Mouse (Mus musculus) midbrain, embryonic 16.5 days (tissue): ENCODE measurements around the gene Alkbh4. TPM values are rescaled to one million over a fixed set of nuclear protein-coding genes. Genes with fewer than 3 reads are reported as not detected.
A peak's percentile ranks its signal among the peaks of the same experiment; 100 is the strongest.

Source experiments
- ATAC-seq: fragments of 200-750 bp; cut with Nextera tagmentation; 2 replicates; pipeline ENCODE4 v1.8.0; 2017; ENCODE audit warnings: moderate TSS enrichment
- H3K27ac ChIP-seq: fragments of 300-500 bp; sonication (generic); 2 replicates; pipeline ENCODE4 v1.5.1; 2014; ENCODE audit warnings: mild to moderate bottlenecking, low read length, mixed read lengths
- H3K27me3 ChIP-seq: fragments of 300-500 bp; sonication (generic); 2 replicates; pipeline ENCODE4 v1.6.1; 2014; ENCODE audit warnings: low read depth, low read length, mixed read lengths; ENCODE audit not compliant: control insufficient read depth, insufficient read depth
- H3K36me3 ChIP-seq: fragments of 300-500 bp; sonication (generic); 2 replicates; pipeline ENCODE4 v1.6.1; 2014; ENCODE audit warnings: mild to moderate bottlenecking, low read length, moderate library complexity, mixed read lengths; ENCODE audit not compliant: control insufficient read depth, insufficient read depth
- H3K4me1 ChIP-seq: fragments of 300-500 bp; sonication (generic); 2 replicates; pipeline ENCODE4 v1.6.1; 2014; ENCODE audit warnings: mild to moderate bottlenecking, low read length, mixed read lengths; ENCODE audit not compliant: control insufficient read depth, insufficient read depth
- H3K4me2 ChIP-seq: fragments of 300-500 bp; sonication (generic); 2 replicates; pipeline ENCODE4 v1.6.1; 2014; ENCODE audit warnings: mild to moderate bottlenecking, low read length, mixed read lengths
- H3K4me3 ChIP-seq: fragments of 300-500 bp; sonication (generic); 2 replicates; pipeline ENCODE4 v1.5.1; 2014; ENCODE audit warnings: low read depth, mild to moderate bottlenecking, low read length, moderate library complexity, mixed read lengths
- H3K9ac ChIP-seq: fragments of 300-500 bp; sonication (generic); 2 replicates; pipeline ENCODE4 v1.6.1; 2014; ENCODE audit warnings: low read depth, low read length, mixed read lengths
- H3K9me3 ChIP-seq: fragments of 300-500 bp; sonication (generic); replicated peaks from 2 replicates; pipeline ENCODE4 v1.6.1; 2014; ENCODE audit warnings: mild to moderate bottlenecking, low read length, mixed read lengths; ENCODE audit not compliant: control insufficient read depth, poor library complexity, severe bottlenecking
- WGBS: fragments of 180-500 bp; shearing (Covaris S2); extraction: QIAGEN DNeasy Blood & Tissue Kit; methylation state at CpG from one replicate; pipeline ENCODE4 v1.1.7; 2014; 5-methylcytosine and 5-hydroxymethylcytosine counted together
- polyA plus RNA-seq: library from polyadenylated mRNA; unstranded; fragments of >200 nt; fragmentation: Nextera tagmentation; extraction: Ambion mirVana; gene quantifications from 2 replicates; pipeline ENCODE4 v1.2.1, GENCODE M21; 2015

Alkbh4 gene
- polyA plus RNA-seq, result 20.4 and 20.5 TPM in 2 replicates

GRCm38 (mm10) chr5:136135571-136136291 lies at the start of gene Alkbh4, which contains the start of gene Lrwd1:
Gene Alkbh4 (plus strand): TSS chr5:136136146.
Gene Lrwd1 (minus strand): TSS chr5:136136074.
- peak within 1 kb of the TSS; percentile 67 for H3K9ac ChIP-seq
- peak within 1 kb of the TSS; percentile 23; the same call in 1 of the 2 replicates for H3K27ac ChIP-seq
- WGBS, result under 1% methylated on average over 60 of the region's 60 CpGs
- H3K9me3 ChIP-seq, result no peaks in the 10 kb centered on the region
- H3K27me3 ChIP-seq, result no peaks in the 10 kb centered on the region
- peaks cover 23% of the 10 kb centered on the region for H3K4me1 ChIP-seq
- H3K36me3 ChIP-seq, result peaks cover 16% of the 10 kb centered on the region
- H3K4me3 ChIP-seq, result peak within 1 kb of the TSS; percentile 80
- peak within 1 kb of the TSS; percentile 71 for H3K4me2 ChIP-seq
- peak; percentile 93 for ATAC-seq

- no peaks in the 10 kb centered on the region for H3K36me3 ChIP-seq
- no peak overlapping the region for H3K4me2 ChIP-seq
- no peak overlapping the region for H3K27ac ChIP-seq
- no peak overlapping the region for H3K9ac ChIP-seq
- WGBS, result 95% methylated on average over 8 of the region's 8 CpGs
- no peak for ATAC-seq
- no peaks in the 10 kb centered on the region for H3K9me3 ChIP-seq
- H3K4me3 ChIP-seq, result no peak overlapping the region
- H3K27me3 ChIP-seq, result no peaks in the 10 kb centered on the region
- peaks cover 20% of the 10 kb centered on the region for H3K4me1 ChIP-seq
These were observed 49.7 kb upstream of the Alkbh4 start for GRCm38 (mm10) chr5:136086290-136086689.

DNA sequence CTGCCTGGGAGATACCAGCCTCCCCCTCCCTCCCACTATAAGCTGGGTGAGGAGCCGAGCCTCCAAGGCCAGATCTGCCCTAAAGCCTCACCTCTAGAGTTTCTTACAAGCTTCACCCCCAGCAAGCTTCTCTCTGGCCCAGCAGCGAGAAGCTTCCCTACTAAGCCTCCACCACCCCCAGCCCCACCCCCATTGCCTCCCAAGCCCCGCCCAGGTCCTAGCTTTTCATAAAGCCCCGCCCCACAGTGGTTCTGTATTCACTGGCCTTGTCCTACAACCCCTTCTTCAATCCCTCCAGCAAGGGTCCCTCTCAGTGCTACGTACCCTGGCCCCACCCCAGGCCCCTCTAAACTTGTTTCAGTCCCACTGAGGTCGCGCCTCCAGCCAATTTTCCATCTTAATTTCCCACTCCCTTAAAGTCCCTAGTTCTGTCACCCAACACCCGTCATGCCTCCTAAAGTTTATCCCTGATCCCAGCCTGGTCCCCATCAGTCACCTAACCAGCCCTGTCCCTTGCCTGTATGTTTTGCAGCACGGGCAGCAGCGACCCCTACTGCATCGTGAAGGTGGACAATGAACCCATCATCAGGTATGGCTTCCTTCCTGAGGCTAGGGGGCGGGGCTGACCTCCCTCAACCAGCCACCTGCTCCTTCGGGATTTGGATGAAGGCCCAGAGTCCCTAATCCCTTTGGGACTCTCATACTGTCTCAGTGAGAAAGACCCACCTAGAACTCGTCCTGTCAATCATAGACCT lies 46.9 kb upstream of the Alkbh4 start:
- Histone ChIP-seq H3K27me3 (no peaks in the 10 kb centered on the region), H3K4me2 (no peak overlapping the region), H3K36me3 (peaks cover 4% of the 10 kb centered on the region; the same call in 1 of the 2 replicates), H3K9ac (no peak overlapping the region), H3K9me3 (no peaks in the 10 kb centered on the region), H3K4me3 (no peak overlapping the region), H3K27ac (no peak overlapping the region), H3K4me1 (peaks cover 16% of the 10 kb centered on the region)
- ATAC-seq, result no peak
- 16% methylated on average over 14 of the region's 14 CpGs for WGBS

DNA sequence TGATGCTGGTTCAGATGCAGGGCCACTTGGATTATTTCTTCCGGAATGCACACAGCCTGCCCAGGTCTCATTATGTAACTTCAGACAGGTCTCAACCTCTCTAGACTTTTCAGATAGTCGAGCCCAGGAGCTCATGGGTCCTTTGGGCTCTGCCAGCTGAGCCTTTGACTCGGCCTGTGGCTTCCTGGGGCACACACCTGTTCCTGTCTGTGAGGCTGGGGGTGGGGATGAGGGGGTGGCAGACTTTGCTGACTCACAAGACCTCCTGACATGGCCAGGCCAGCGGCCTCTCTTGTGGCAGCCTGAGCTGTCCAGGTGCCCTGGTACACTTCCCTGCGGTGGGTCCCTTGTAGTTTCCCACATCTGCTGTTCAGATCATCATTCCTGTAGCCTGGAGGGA lies 44.0 kb upstream of the Alkbh4 start:
- no peaks in the 10 kb centered on the region for H3K9me3 ChIP-seq
- H3K4me2 ChIP-seq, result no peak overlapping the region
- WGBS, result 70% methylated on average over 5 of the region's 5 CpGs

DNA sequence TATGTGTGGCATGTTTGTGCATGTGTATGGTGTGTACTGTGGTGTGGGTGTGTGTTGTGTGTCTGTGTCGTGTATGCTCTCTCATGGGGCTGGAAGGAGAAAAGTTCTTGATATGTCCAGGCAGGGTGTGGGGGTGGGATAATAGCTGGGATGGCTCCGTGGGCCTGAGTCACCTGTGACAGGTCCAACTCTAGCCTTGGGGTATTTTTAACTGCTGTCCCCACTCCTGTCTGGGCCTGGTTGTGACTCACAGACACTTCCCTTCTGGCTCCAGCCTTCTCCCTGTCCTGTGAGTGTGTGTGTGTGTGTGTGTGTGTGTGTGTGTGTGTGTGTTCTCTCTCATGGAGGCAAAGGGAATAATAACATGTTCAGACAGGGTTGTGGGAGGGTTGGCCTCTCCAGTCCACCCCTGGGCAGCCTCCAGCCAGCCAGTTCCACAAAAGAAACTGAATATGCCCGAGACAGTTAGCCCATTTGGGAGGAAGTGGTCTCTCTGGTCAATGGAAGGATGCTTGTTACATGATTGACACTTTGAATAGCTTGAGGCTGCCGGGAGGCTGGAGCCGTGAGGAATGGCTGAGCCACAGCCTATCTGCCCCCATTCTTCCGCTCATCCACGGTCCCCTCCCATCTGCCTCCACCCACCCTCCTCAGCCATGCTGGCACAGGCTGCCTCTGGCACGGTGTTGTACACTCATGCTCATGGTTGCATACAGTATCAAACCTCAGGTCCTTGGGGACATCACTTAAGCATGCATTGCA lies 41.5 kb upstream of the Alkbh4 start:
- Histone ChIP-seq H3K36me3 (peaks cover 4% of the 10 kb centered on the region; the same call in 1 of the 2 replicates), H3K4me2 (no peak overlapping the region), H3K27ac (no peak overlapping the region), H3K27me3 (no peaks in the 10 kb centered on the region), H3K4me3 (no peak overlapping the region), H3K9ac (no peak overlapping the region), H3K4me1 (no peaks in the 10 kb centered on the region), H3K9me3 (no peaks in the 10 kb centered on the region)
- no peak for ATAC-seq
- WGBS, result 48% methylated on average over 8 of the region's 8 CpGs

More for the DNA sequence above, 44.0 kb upstream of the Alkbh4 start:
- Histone ChIP-seq H3K27me3 (no peaks in the 10 kb centered on the region), H3K36me3 (peaks cover 4% of the 10 kb centered on the region; the same call in 1 of the 2 replicates), H3K27ac (no peak overlapping the region), H3K9ac (no peak overlapping the region), H3K4me1 (no peaks in the 10 kb centered on the region), H3K4me3 (no peak overlapping the region)
- ATAC-seq, result no peak

- Histone ChIP-seq H3K27ac (no peak overlapping the region), H3K9me3 (no peaks in the 10 kb centered on the region), H3K9ac (no peak overlapping the region), H3K36me3 (peaks cover 4% of the 10 kb centered on the region; the same call in 1 of the 2 replicates), H3K27me3 (no peaks in the 10 kb centered on the region), H3K4me2 (no peak overlapping the region), H3K4me3 (no peak overlapping the region), H3K4me1 (no peaks in the 10 kb centered on the region)
- WGBS, result 70% methylated on average over 7 of the region's 7 CpGs
- no peak for ATAC-seq
These were observed 40.9 kb upstream of the Alkbh4 start for GRCm38 (mm10) chr5:136095089-136095488.

- Histone ChIP-seq H3K4me3 (no peak overlapping the region), H3K9me3 (no peaks in the 10 kb centered on the region), H3K36me3 (no peaks in the 10 kb centered on the region), H3K27me3 (no peaks in the 10 kb centered on the region), H3K9ac (no peak overlapping the region), H3K27ac (no peak overlapping the region), H3K4me2 (no peak overlapping the region), H3K4me1 (0 out of 2 replicates have a peak, but pooled peaks cover 3% of the 10 kb centered on the region)
- WGBS, result 89% methylated on average over 10 of the region's 10 CpGs
- no peak for ATAC-seq
These were observed 37.4 kb upstream of the Alkbh4 start for GRCm38 (mm10) chr5:136098536-136098935.

DNA sequence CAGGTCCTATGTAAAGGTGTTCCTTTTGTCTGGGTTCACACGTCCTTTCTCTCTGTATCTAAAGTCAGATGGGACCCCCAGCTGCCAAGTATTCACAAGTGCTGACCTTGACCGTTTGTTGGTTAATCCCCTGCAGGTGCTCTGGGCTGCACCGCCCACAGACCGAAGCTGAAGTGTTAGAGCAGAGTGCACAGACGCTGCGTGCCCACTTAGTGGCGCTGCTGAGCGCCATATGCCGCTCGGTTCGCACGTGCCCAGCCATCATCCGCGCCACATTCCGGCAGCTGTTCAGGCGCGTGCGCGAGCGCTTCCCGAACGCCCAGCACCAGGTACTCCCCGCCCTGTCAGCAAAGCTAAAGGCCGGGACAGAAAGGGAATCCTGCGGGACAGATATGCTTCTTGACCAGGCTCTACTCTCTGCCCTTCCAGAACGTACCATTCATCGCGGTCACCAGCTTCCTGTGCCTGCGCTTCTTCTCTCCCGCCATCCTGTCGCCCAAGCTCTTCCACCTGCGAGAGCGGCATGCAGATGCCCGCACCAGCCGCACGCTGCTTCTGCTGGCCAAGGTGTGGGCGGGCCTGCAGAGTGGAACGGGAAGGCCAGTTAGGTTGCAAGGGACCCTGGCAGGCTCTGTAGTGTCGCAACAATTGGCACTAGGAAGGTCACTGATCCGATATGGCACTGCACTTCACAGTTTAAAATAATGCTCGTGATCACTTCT lies 33.7 kb upstream of the Alkbh4 start:
- 6% methylated on average over 41 of the region's 41 CpGs for WGBS
- no peaks in the 10 kb centered on the region for H3K9me3 ChIP-seq
- 0 out of 2 replicates have a peak, but pooled peaks cover 3% of the 10 kb centered on the region for H3K4me1 ChIP-seq
- peak overlapping the region; percentile 78 for H3K4me2 ChIP-seq
- H3K36me3 ChIP-seq, result peaks cover 3% of the 10 kb centered on the region; the same call in 1 of the 2 replicates
- peak; percentile 93 for ATAC-seq
- H3K27ac ChIP-seq, result peak overlapping the region; percentile 53
- H3K27me3 ChIP-seq, result no peaks in the 10 kb centered on the region
- H3K4me3 ChIP-seq, result peak overlapping the region; percentile 46
- H3K9ac ChIP-seq, result peak overlapping the region; percentile 69
